Mouse (Mus musculus) testis, postnatal 14 days (tissue): ENCODE measurements at regions not wholly inside any gene's neighbourhood (a gene's known extent, or its start where the extent isn't known, plus 50 kb on each side); places are given as distances from the start of the nearest gene placed in this dataset.

Experiments used
- DNase-seq: peaks from one replicate; pipeline ENCODE4 v3.0.0; 2021; ENCODE audit warnings: low spot score

DNA sequence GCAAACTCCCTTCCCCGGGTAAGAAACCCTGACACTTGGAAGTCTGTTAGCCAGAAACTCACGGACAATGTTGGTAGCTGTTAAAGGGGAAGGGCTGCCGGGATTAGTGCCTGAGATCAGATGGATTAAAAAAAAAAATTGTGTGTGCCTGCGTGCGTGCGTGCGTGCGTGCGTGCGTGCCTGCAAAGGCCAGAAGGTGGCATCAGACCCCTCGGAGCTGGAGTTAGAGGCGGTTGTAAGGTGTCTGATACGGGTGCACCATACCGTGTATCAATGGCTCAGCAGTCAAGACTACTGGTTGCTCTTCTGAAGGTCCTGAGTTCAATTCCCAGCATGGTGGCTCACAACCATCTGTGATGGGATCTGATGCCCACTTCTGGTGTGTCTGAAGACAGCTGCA, 59.0 kb upstream of the Ccdc167 start:
- DNase-seq: no peak

DNA sequence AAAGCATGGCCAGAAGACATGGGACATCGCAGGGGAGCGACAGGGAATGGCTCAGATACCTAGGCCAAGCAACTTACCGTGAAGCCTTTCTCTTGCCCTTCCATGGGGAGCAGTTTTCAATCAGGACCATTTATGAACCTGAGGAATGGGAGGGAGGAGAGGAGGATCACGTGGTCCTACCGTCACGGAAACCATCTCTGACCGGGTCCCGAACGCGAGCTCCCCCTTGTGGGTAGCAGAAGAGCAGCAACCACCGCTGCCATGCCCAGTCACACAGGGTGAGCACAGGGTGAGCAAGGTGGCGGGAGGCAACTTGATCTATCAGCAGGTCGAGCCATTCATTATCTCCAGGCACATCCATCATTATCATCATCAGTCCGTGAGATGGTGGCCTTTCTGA, 56.5 kb upstream of the Ccdc167 start:
- DNase-seq: peak; percentile 31

DNA sequence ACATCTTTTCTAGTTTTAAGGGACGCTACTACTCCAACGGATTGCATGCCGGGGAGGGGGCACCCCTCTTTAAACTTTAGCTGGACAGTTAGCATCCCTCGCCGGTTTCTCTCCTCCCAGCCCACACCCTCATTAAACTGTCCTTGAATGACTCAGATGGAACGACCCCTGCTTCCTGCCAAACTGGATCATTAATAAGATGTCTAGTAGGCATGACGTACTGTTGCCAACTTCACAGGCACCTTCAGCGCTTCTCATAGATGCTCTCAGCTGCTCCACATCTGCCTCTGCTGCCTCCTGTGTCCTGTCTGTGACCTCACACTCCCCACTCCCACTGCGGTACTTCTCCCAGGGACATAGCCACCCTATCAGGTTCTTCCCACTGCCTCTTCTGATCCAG, 54.1 kb upstream of the Ccdc167 start:
- no peak for DNase-seq

DNA sequence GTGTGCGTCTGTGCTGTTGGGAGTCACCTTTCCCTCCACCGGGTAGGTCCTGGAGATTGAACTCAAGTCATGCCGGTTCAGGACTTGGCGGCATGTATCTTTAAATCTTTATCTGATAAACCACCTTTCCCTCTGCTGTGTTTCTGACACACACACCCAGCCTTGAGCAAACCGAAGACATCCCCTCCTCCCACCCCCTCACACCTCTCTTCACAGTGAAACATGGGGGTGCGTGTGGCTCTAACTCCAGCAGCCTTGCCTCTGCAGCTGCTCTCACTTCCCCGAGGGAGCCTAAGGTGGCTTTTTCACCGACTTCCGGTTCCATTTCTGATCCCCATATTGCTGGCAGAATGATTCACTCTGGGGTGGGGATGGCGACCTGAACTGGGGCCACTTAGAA, 52.8 kb upstream of the Ccdc167 start:
- DNase-seq: no peak

DNA sequence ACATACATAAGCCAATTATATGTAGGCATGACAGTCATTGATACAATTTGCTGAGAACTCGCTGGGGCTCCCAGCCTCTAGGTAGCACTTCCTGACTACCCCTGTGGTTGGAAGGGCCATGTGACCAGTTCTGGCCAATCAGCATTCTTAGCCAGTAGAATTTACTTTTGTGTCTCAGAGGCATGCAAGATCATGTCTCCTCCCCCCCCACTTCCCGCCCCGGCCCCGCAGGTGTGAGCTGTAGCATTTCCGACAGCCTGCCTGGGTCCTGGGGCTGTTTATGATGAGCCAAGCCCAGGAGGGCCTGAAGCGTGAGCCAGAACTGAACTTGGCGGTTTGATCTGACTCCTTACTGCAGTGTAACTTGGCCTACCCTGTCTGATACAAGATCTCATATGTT, 52.3 kb upstream of the Ccdc167 start:
- no peak for DNase-seq

DNA sequence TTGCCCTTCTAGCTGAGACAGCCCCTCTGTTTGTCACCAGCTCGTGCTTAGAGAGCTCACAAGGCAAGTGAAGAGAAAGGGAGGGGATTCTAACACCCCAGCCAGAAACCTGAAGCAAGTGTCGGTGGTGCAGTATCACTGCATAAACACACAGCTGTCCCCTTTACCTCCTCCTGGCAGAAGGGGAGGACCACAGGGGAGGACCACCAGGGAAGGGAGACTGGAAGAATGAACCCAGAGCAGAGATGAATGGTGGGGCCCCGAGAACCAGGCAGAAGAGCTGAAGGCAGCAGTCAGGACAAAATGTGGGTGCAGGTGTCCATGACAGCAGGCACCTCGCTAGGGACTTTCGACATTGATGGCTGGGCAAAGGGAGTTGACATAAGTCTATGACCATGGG, 51.8 kb upstream of the Ccdc167 start:
- no peak for DNase-seq
